Mouse (Mus musculus) forelimb bud, embryonic 11.5 days (tissue): ENCODE data around the gene Bag1.

ENCODE experiments used
- DNase-seq: peaks from one replicate; pipeline ENCODE4 v3.0.0-alpha.2; 2012; ENCODE audit warnings: low read depth, low spot score

The Bag1 gene

GRCm38 (mm10) chr4:40889252-40889651, 58.8 kb downstream of the Bag1 start:
- no peak for DNase-seq

DNA sequence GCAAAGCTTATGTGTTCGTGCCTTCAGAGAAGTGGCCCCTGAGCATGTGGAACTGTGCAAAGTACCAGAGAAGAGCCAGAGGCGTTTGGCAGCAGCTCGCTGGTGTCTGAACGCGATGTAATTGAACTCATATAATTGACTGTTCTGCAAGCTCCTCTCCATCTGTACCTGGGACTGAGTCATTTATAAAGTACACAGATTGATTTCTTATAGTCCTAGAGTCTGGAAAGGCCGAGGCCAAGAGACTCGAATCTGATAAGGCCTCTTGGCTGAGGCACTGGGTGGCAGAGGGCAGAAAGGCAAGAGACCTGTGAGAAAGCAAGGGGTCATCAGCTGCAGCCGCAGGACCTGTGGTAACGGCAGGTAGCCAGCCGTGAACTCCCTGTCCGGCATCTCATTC, 59.3 kb downstream of the Bag1 start:
- DNase-seq = no peak
